Mouse (Mus musculus) G1E (cell line): ENCODE results near the gene Wee1.

ENCODE experiments used
- CTCF ChIP-seq: IDR thresholded peaks from 2 replicates; pipeline ENCODE4 v1.5.1; 2012; ENCODE audit warnings: low read depth, low read length, inconsistent platforms, mixed read lengths
- GATA1 ChIP-seq: IDR thresholded peaks from 2 replicates; pipeline ENCODE4 v1.6.1; 2012; ENCODE audit warnings: borderline replicate concordance, low read length, inconsistent platforms, mixed read lengths
- POLR2AphosphoS5 ChIP-seq: IDR thresholded peaks from 2 replicates; pipeline ENCODE4 v1.6.1; 2012; ENCODE audit warnings: low read depth, low read length, inconsistent platforms; ENCODE audit not compliant: insufficient replicate concordance
- TAL1 ChIP-seq: conservative IDR thresholded peaks from 2 replicates; pipeline ENCODE4 v1.6.1; 2012; ENCODE audit warnings: low read depth, low read length, inconsistent platforms, mixed read lengths

DNA sequence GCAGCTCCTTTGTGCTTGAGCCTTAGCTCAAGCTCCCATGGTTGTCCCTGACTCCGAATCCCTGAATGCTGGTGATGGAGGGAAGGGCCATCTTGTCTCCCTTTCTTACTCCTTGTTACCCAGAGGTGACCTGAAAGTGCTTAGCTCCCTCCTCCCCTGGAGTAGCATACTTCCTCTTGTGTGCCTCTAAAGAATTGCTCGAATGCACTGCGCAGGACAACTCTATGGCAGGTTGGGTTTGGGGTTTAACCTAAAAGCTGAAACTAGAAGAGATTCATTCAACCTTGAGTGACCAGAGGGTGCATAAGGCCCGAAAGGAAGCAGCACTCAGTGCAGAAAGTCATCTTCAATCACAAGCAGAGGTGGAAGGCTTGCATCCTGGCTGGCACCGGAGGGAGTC, 31.0 kb downstream of the Wee1 start:
- TF ChIP-seq CTCF (no peak), TAL1 (no peak), POLR2AphosphoS5 (no peak), GATA1 (no peak)
